Mouse (Mus musculus) MEL (cell line): ENCODE data around the gene Inhba. TPM values are rescaled to one million over a fixed set of nuclear protein-coding genes. Genes with fewer than 3 reads are reported as not detected.

Source experiments
- DNase-seq: peaks from one replicate; pipeline ENCODE4 v3.0.0; 2011; ENCODE audit warnings: low read depth, low spot score
- H3K27ac ChIP-seq: 2 replicates; pipeline ENCODE4 v1.5.1; 2012; ENCODE audit warnings: low read depth, mild to moderate bottlenecking, control low read depth, low read length, moderate library complexity; ENCODE audit not compliant: control insufficient read depth
- H3K27me3 ChIP-seq, 2 experiments: fragments of 150-350 bp in 1 of 2; sonication (generic) in 1 of 2; 2 replicates each; pipeline ENCODE4 v1.6.1; 2012; ENCODE audit warnings: low read length in 2 of 2, mild to moderate bottlenecking in 2 of 2, improper control_type of control experiment in 1 of 2, moderate library complexity in 1 of 2; ENCODE audit not compliant: insufficient read depth in 2 of 2, control insufficient read depth in 1 of 2
- H3K36me3 ChIP-seq, 2 experiments: 2 replicates each; pipeline ENCODE4 v1.6.1; 2012 to 2014; ENCODE audit warnings: low read length in 2 of 2, improper control_type of control experiment in 1 of 2, inconsistent platforms in 1 of 2, mild to moderate bottlenecking in 1 of 2; ENCODE audit not compliant: insufficient read depth in 2 of 2, control insufficient read depth in 1 of 2
- H3K4me1 ChIP-seq, 2 experiments: fragments of 150-350 bp in 1 of 2; sonication (generic) in 1 of 2; 2 replicates each; pipeline ENCODE4 v1.6.1; 2012; ENCODE audit warnings: low read length in 2 of 2, improper control_type of control experiment in 1 of 2, mild to moderate bottlenecking in 1 of 2; ENCODE audit not compliant: insufficient read depth in 2 of 2, control insufficient read depth in 1 of 2
- H3K4me3 ChIP-seq, 2 experiments: fragments of 150-350 bp in 1 of 2; sonication (generic) in 1 of 2; 2 replicates each; pipeline ENCODE4 v1.5.1; 2012; ENCODE audit warnings: low read depth in 2 of 2, low read length in 2 of 2, mild to moderate bottlenecking in 2 of 2, moderate library complexity in 2 of 2, control low read depth in 1 of 2, improper control_type of control experiment in 1 of 2; ENCODE audit not compliant: control insufficient read depth in 1 of 2, insufficient read depth in 1 of 2
- H3K79me2 ChIP-seq: 2 replicates; pipeline ENCODE4 v1.6.1; 2012; ENCODE audit warnings: mild to moderate bottlenecking, low read length, moderate library complexity; ENCODE audit not compliant: control insufficient read depth, poor library complexity, insufficient read depth
- H3K9ac ChIP-seq: 2 replicates; pipeline ENCODE4 v1.6.1; 2012; ENCODE audit warnings: low read depth, mild to moderate bottlenecking, control low read depth, low read length, moderate library complexity; ENCODE audit not compliant: control insufficient read depth, poor library complexity, severe bottlenecking
- H3K9me3 ChIP-seq: fragments of 150-350 bp; sonication (generic); replicated peaks from 2 replicates; pipeline ENCODE4 v1.6.1; 2012; ENCODE audit warnings: mild to moderate bottlenecking, low read length, improper control_type of control experiment, moderate library complexity; ENCODE audit not compliant: insufficient read depth
- BHLHE40 ChIP-seq: IDR thresholded peaks from 2 replicates; pipeline ENCODE4 v1.6.1; 2012; ENCODE audit warnings: low read depth, mild to moderate bottlenecking, inconsistent platforms, low read length, improper control_type of control experiment, borderline replicate concordance
- CHD2 ChIP-seq: IDR thresholded peaks from 2 replicates; pipeline ENCODE4 v1.6.1; 2011; ENCODE audit warnings: low read length, improper control_type of control experiment
- CTCF ChIP-seq, 3 experiments: IDR thresholded peaks in 2 of 3; conservative IDR thresholded peaks in 1 of 3; 2 replicates each; pipeline ENCODE4 v1.5.1; 2011 to 2012; ENCODE audit warnings: low read length in 3 of 3, low read depth in 2 of 3, mild to moderate bottlenecking in 2 of 3, improper control_type of control experiment in 1 of 3, inconsistent platforms in 1 of 3, mixed read lengths in 1 of 3, moderate library complexity in 1 of 3; ENCODE audit not compliant: control insufficient read depth in 1 of 3, insufficient read depth in 1 of 3, poor library complexity in 1 of 3, severe bottlenecking in 1 of 3
- GATA1 ChIP-seq: IDR thresholded peaks from 2 replicates; pipeline ENCODE4 v1.6.1; 2011; ENCODE audit warnings: low read depth, low read length, improper control_type of control experiment
- MEF2A ChIP-seq: IDR thresholded peaks from 2 replicates; pipeline ENCODE4 v1.6.1; 2014; ENCODE audit warnings: low read depth, mild to moderate bottlenecking, inconsistent platforms, low read length, improper control_type of control experiment; ENCODE audit not compliant: poor library complexity, insufficient replicate concordance, severe bottlenecking; ENCODE audit errors: extremely low read depth
- MYB ChIP-seq: IDR thresholded peaks from 2 replicates; pipeline ENCODE4 v1.6.1; 2011; ENCODE audit warnings: mild to moderate bottlenecking, low read depth, low read length, improper control_type of control experiment
- POLR2A ChIP-seq, 2 experiments: IDR thresholded peaks; 2 replicates each; pipeline ENCODE4 v1.6.1; 2011 to 2012; ENCODE audit warnings: low read length in 2 of 2, mild to moderate bottlenecking in 2 of 2, control low read depth in 1 of 2, improper control_type of control experiment in 1 of 2, low read depth in 1 of 2, moderate library complexity in 1 of 2; ENCODE audit not compliant: control insufficient read depth in 1 of 2, insufficient read depth in 1 of 2, poor library complexity in 1 of 2
- RAD21 ChIP-seq: IDR thresholded peaks from 2 replicates; pipeline ENCODE4 v1.6.1; 2011; ENCODE audit warnings: mild to moderate bottlenecking, low read depth, low read length, improper control_type of control experiment
- SIN3A ChIP-seq: IDR thresholded peaks from 2 replicates; pipeline ENCODE4 v1.6.1; 2012; ENCODE audit warnings: low read length, improper control_type of control experiment, inconsistent platforms
- SMC3 ChIP-seq: IDR thresholded peaks from 2 replicates; pipeline ENCODE4 v1.6.1; 2011; ENCODE audit warnings: low read depth, low read length, improper control_type of control experiment
- UBTF ChIP-seq: IDR thresholded peaks from 2 replicates; pipeline ENCODE4 v1.6.1; 2012; ENCODE audit warnings: low read depth, mild to moderate bottlenecking, inconsistent platforms, low read length, improper control_type of control experiment, moderate library complexity, borderline replicate concordance; ENCODE audit not compliant: insufficient read depth
- ZC3H11A ChIP-seq: IDR thresholded peaks from 2 replicates; pipeline ENCODE4 v1.6.1; 2012; ENCODE audit warnings: low read depth, mild to moderate bottlenecking, inconsistent platforms, low read length, improper control_type of control experiment
- ZKSCAN1 ChIP-seq: IDR thresholded peaks from 2 replicates; pipeline ENCODE4 v1.6.1; 2012; ENCODE audit warnings: low read depth, mild to moderate bottlenecking, inconsistent platforms, low read length, improper control_type of control experiment, moderate library complexity
- polyA plus RNA-seq, 2 experiments: library from polyadenylated mRNA; stranded (reverse) in 1 of 2; unstranded in 1 of 2; fragments of >175 nt in 1 of 2; fragments of >200 nt in 1 of 2; gene quantifications; 2 replicates each; pipeline versions ENCODE4 v1.2.1 to v1.2.4; 2012; ENCODE audit warnings: low replicate concordance in 2 of 2, low read depth in 1 of 2; ENCODE audit not compliant: insufficient read length in 2 of 2, insufficient read depth in 1 of 2, missing spikeins in 1 of 2
- total RNA-seq: library from RNA; depleted of rRNA; stranded (reverse); fragments of 300-350 nt; gene quantifications from 2 replicates; pipeline ENCODE4 v1.2.3, GENCODE M21; 2012

The Inhba gene
- total and polyA plus RNA-seq, 3 experiments = not detected

DNA sequence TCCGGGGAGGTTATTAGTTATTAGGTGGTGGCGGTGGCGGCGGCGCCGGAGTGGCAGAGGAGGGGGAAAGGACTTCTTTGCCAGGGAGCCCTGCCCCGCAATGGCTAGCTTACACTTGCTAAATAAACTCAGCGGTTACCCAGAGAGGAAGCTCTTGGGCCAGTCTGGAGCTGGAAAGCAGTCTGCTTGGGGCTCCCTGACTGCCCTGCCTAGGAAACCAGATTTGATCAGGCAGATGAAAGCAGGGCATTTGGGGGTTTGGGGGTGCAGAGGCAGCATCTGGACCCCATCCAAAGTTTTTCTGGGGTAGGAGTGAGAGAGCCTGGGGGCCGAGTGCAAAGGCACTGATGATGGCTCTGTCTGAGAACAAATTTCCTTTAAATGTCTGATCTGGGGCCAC is 6.1 kb downstream of the Inhba start:
- Histone ChIP-seq H3K4me3 (no peak overlapping the region), H3K27ac (no peak overlapping the region), H3K79me2 (no peaks in the 10 kb centered on the region), H3K9me3 (no peaks in the 10 kb centered on the region), H3K9ac (no peak overlapping the region), H3K27me3 (no peaks in the 10 kb centered on the region), H3K4me1 (no peaks in the 10 kb centered on the region), H3K36me3 (no peaks in the 10 kb centered on the region)
- TF ChIP-seq ZKSCAN1 = no peak
- TF ChIP-seq POLR2A (IDR thresholded peaks at IDR 0.05; ENCODE audit: control insufficient read depth in 1 of 2, insufficient read depth in 1 of 2, low read depth in 1 of 2, low read length in 2 of 2, poor library complexity in 1 of 2) = no peak
- no peak for TF ChIP-seq CHD2
- TF ChIP-seq MYB = no peak
- no peak for TF ChIP-seq UBTF
- no peak for TF ChIP-seq ZC3H11A
- no peak for DNase-seq

DNA sequence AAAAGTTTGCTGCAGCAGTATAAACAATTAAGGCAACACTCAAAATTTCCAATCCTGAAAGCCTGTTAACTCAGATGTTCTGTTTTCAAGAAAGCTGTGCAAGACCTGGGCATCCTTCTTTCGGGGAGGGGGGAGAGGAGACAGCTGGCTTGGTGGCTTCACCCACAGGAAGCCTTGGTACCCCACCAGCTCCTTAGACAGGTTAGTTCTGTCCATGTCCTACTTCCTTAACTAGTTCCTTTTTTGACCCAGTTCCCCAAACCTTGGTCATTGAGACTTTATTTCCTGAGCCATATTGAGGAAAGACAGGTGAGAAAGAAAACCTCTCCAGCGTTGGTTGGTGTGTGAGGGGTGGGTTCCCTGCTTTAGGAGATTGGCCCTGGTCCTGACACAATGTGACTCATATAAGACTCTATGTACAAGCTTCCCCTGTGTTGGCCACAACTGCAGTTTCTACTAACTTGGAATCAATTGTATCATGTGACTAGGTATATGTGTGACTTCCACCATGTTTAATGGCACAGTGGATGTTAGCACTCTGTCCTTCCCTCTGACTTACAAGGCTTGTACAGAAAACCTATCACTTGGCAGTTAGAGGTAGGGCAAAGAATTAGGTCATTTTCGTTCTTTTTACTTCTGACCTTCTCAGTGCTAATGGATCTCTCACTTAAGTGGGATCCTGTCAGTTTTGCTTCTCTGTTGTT is 7.3 kb downstream of the Inhba start:
- Histone ChIP-seq H3K27ac (no peak overlapping the region), H3K4me1 (no peaks in the 10 kb centered on the region), H3K9me3 (no peaks in the 10 kb centered on the region)
- DNase-seq = no peak
- TF ChIP-seq UBTF (no peak), MEF2A (no peak), SIN3A (no peak), ZKSCAN1 (no peak)
- TF ChIP-seq, all 39 proteins: peak for 0
- H3K9ac ChIP-seq = no peak overlapping the region
- no peaks in the 10 kb centered on the region for H3K27me3 ChIP-seq
- no peaks in the 10 kb centered on the region for H3K36me3 ChIP-seq
- H3K4me3 ChIP-seq = no peak overlapping the region
- no peaks in the 10 kb centered on the region for H3K79me2 ChIP-seq

DNA sequence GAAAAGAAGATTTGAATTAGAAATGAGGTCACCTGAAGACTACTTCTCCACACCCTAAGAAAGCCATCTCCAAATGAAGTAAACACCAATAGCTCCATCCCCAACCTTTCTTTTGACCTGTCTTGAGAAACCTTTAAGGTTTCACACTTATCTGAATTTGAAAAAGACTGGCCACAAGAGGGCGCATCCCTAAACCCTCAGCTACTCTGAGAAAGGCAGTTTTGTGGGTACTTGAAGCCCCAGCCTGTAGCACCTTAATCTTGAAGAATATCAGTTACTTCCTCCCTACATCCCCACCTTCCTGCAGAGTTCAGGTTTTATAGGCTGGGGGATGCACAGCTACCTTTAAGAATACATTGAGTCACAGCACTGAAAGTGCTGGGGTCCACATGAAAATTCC is 9.0 kb downstream of the Inhba start:
- no peaks in the 10 kb centered on the region for H3K4me1 ChIP-seq
- no peaks in the 10 kb centered on the region for H3K79me2 ChIP-seq
- DNase-seq = peak; percentile 42
- H3K27ac ChIP-seq = no peak overlapping the region
- H3K36me3 ChIP-seq = no peaks in the 10 kb centered on the region
- peak; percentile 24 to 50 (median 32); a peak in 5 of 6 replicates for TF ChIP-seq CTCF (IDR thresholded peaks at IDR 0.05 in 2 of 3, conservative IDR thresholded peaks at IDR 0.05 in 1 of 3; ENCODE audit: control insufficient read depth in 1 of 3, insufficient read depth in 1 of 3, low read depth in 2 of 3, low read length in 3 of 3, poor library complexity in 1 of 3, severe bottlenecking in 1 of 3)
- TF ChIP-seq RAD21 = peak; percentile 9; the same call in 1 of the 2 replicates
- no peak for TF ChIP-seq BHLHE40
- no peak for TF ChIP-seq GATA1
- TF ChIP-seq SMC3 = peak; percentile 63
- H3K4me3 ChIP-seq = no peak overlapping the region
- H3K27me3 ChIP-seq = no peaks in the 10 kb centered on the region
- no peaks in the 10 kb centered on the region for H3K9me3 ChIP-seq
- H3K9ac ChIP-seq = no peak overlapping the region
